Mouse (Mus musculus) C2C12 (cell line): ENCODE results near the gene Jup.

ENCODE experiments used
- CEBPB ChIP-seq: IDR thresholded peaks from one replicate; pipeline ENCODE4 v1.6.1; 2011; ENCODE audit warnings: low read depth, mild to moderate bottlenecking, control low read depth, moderate library complexity
- CTCF ChIP-seq: IDR thresholded peaks from one replicate; pipeline ENCODE4 v1.5.1; 2011; ENCODE audit not compliant: control insufficient read depth, insufficient read depth, insufficient read length
- MAX ChIP-seq: IDR thresholded peaks from one replicate; pipeline ENCODE4 v1.6.1; 2011; ENCODE audit warnings: mild to moderate bottlenecking, control low read depth
- MYOD1 ChIP-seq: IDR thresholded peaks from one replicate; pipeline ENCODE4 v1.6.1; 2011; ENCODE audit warnings: low read depth; ENCODE audit not compliant: control insufficient read depth, insufficient read length
- MYOG ChIP-seq: IDR thresholded peaks from one replicate; pipeline ENCODE4 v1.6.1; 2011; ENCODE audit not compliant: control insufficient read depth, insufficient read length; ENCODE audit errors: extremely low read depth
- USF1 ChIP-seq: IDR thresholded peaks from one replicate; pipeline ENCODE4 v1.6.1; 2011; ENCODE audit warnings: low read depth, mild to moderate bottlenecking, control low read depth, moderate library complexity

- TF ChIP-seq CTCF: no peak
- TF ChIP-seq USF1: no peak
- no peak for TF ChIP-seq MYOD1
- no peak for TF ChIP-seq MAX
- no peak for TF ChIP-seq MYOG
- no peak for TF ChIP-seq CEBPB
Observed at GRCm38 (mm10) chr11:100426820-100427219, 29.3 kb upstream of the Jup start.
